Mouse (Mus musculus): ENCODE measurements around the gene Dbndd2. TPM values are rescaled to one million over a fixed set of nuclear protein-coding genes. Genes with fewer than 3 reads are reported as not detected.

The Dbndd2 gene
- polyA plus RNA-seq, 1 experiment from 2014 or later, result 1.9 TPM

DNA sequence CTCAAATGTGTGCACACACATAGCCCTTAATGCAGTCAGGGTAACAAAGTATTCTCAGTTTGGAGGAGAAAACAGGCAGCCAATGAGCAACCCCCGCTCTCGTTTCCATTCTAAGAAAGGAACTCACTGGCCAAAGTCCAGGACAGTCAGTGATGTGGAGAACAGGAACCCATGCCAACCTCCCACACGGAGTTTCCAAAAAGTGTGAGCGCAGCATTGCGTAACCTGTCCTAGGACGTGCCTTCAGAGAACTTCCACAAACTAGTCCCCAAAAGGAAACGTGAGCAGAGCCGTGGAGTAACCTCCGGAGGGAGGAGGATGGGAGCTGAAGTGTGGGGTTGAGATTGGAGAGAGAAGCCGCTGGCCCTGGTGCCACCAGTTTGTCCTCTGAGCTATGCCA, 31.1 kb upstream of the Dbndd2 start:
- Histone ChIP-seq H3K4me2 (no peak overlapping the region), H3K27ac (no peak overlapping the region; the same call in 1 of the 2 replicates), H3K27me3 (0 out of 2 replicates have a peak, but pooled peaks cover 3% of the 10 kb centered on the region), H3K9me3 (replicated peaks) (no peaks in the 10 kb centered on the region), H3K4me3 (replicated peaks) (no peak overlapping the region), H3K9ac (no peak overlapping the region), H3K4me1 (replicated peaks) (peaks cover 24% of the 10 kb centered on the region; the same call in 1 of the 2 replicates), H3K36me3 (no peaks in the 10 kb centered on the region)
- DNase-seq (no peak), ATAC-seq (ENCODE audit: low read depth) (no peak)
- WGBS (ENCODE audit: insufficient replicate concordance), result 48% methylated on average over 10 of the region's 10 CpGs

DNA sequence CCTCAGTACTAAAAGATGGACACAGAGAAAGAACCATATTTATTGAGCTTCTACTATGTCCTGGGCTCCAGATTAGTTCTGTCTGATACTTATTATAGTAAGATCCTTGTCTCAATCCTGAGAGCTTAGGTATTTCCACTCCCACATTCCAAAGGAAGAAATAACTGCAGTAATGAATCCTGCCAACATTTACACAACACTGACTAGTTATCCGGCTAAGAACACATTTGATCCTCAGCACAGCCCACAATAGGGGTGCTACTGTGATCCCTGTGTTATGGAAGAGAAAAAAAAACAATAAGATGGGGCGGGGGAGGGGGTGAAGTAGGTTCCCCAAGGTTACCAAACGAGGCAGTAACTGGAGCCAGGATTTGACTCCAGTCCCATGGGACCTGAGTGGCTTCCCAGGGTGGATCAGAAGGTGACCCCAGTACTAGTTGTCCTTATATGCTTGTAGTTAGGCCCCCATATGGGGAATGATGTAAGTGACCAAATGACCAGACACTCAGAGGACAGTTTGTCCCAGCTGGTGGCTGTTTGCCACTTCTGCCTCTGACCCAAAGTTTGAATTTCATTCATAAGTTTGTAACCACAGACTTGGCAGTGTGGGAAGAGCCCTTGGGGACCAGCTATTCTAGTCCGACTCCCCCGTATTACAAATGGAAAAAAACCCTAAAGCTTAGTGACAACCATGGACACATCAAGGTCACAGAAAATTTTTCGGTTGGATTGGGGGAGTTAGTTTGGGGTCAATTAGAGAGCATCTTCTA, 30.3 kb upstream of the Dbndd2 start:
- H3K4me1 ChIP-seq (replicated peaks), result peaks cover 24% of the 10 kb centered on the region; the same call in 1 of the 2 replicates

DNA sequence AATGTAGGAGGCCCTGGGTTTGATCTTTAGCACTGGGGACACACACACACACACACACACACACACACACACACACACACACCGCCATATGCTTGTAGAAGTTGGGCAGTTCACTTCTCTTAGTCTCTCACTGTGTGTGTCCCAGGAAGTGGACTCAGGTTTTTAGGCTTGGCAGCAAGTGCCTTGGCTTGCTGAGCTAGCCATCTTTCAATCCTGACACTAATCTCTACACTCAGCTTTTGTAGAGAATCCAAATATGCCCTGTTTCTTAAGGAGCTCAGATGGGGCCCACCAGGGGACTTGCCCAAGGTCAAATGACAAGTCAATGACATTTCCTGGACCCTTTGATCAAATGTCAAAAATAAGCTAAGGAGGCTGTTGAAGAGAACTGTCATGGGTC, 29.5 kb upstream of the Dbndd2 start:
- H3K9me3 ChIP-seq (replicated peaks), result no peaks in the 10 kb centered on the region
- H3K4me3 ChIP-seq (replicated peaks), result no peak overlapping the region
- H3K4me1 ChIP-seq (replicated peaks), result peaks cover 24% of the 10 kb centered on the region; the same call in 1 of the 2 replicates
- ATAC-seq (ENCODE audit: low read depth) (no peak), DNase-seq (no peak)
- no peaks in the 10 kb centered on the region for H3K36me3 ChIP-seq
- H3K4me2 ChIP-seq, result peak overlapping the region; percentile 29
- no peak overlapping the region for H3K9ac ChIP-seq
- 55% methylated on average over 1 of the region's 1 CpGs for WGBS (ENCODE audit: insufficient replicate concordance)
- 0 out of 2 replicates have a peak, but pooled peaks cover 3% of the 10 kb centered on the region for H3K27me3 ChIP-seq
- H3K27ac ChIP-seq, result peak overlapping the region; percentile 63

More for the DNA sequence above, 30.3 kb upstream of the Dbndd2 start:
- Histone ChIP-seq H3K4me2 (no peak overlapping the region), H3K4me3 (replicated peaks) (no peak overlapping the region), H3K36me3 (no peaks in the 10 kb centered on the region), H3K9ac (no peak overlapping the region), H3K9me3 (replicated peaks) (no peaks in the 10 kb centered on the region), H3K27ac (no peak overlapping the region), H3K27me3 (0 out of 2 replicates have a peak, but pooled peaks cover 3% of the 10 kb centered on the region)
- WGBS (ENCODE audit: insufficient replicate concordance), result 52% methylated on average over 6 of the region's 6 CpGs
- DNase-seq (no peak), ATAC-seq (ENCODE audit: low read depth) (no peak)

DNA sequence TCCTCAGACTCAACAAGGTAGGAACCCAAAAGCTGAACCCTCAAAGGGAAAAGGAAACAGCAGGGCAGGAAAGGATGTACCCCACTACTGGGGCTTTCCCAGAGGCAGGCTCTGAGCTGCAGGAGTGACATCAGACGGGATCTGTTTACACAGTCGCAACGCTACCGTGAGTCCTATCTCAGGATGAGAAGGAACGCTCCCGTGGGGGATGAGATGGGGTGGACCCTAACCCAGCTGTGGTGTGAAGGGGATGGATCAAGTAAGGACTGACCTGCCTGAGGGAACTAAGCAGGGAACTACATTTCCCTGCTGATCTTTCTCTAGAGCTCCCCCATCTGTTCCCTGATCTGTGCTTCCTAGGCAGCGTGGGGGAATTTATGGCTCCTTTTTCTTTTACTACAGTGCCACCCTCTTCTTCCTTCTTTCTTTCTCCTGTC, 29.0 kb upstream of the Dbndd2 start, which contains the start of gene Sys1:
Sys1 (plus strand) TSS at position 101 of the 437 bp plus-strand sequence.
- DNase-seq (no peak), ATAC-seq (ENCODE audit: low read depth) (no peak)
- WGBS (ENCODE audit: insufficient replicate concordance), result 7% methylated on average over 7 of the region's 7 CpGs
- Histone ChIP-seq H3K4me3 (replicated peaks) (no peak within 1 kb of the TSS), H3K36me3 (no peaks in the 10 kb centered on the region), H3K9ac (no peak within 1 kb of the TSS), H3K4me1 (replicated peaks) (peaks cover 28% of the 10 kb centered on the region), H3K27ac (peak within 1 kb of the TSS; percentile 63), H3K27me3 (0 out of 2 replicates have a peak, but pooled peaks cover 3% of the 10 kb centered on the region), H3K4me2 (peak within 1 kb of the TSS; percentile 29), H3K9me3 (replicated peaks) (no peaks in the 10 kb centered on the region)

GRCm38 (mm10) chr2:164457942-164458341, 28.0 kb upstream of the Dbndd2 start:
- Histone ChIP-seq H3K4me1 (replicated peaks) (peaks cover 39% of the 10 kb centered on the region), H3K27me3 (no peaks in the 10 kb centered on the region), H3K4me2 (no peak overlapping the region), H3K36me3 (0 out of 2 replicates have a peak, but pooled peaks cover under 1% of the 10 kb centered on the region), H3K9ac (no peak overlapping the region), H3K9me3 (replicated peaks) (no peaks in the 10 kb centered on the region), H3K27ac (peak overlapping the region; percentile 63), H3K4me3 (replicated peaks) (no peak overlapping the region)
- DNase-seq (no peak), ATAC-seq (ENCODE audit: low read depth) (no peak)
- WGBS (ENCODE audit: insufficient replicate concordance), result 48% methylated on average over 7 of the region's 7 CpGs

GRCm38 (mm10) chr2:164458535-164458934, 27.4 kb upstream of the Dbndd2 start:
- no peak for ATAC-seq (ENCODE audit: low read depth)
- Histone ChIP-seq H3K4me3 (replicated peaks) (no peak overlapping the region), H3K27ac (peak overlapping the region; percentile 58), H3K4me2 (no peak overlapping the region), H3K9me3 (replicated peaks) (no peaks in the 10 kb centered on the region), H3K27me3 (no peaks in the 10 kb centered on the region), H3K36me3 (peaks cover 6% of the 10 kb centered on the region), H3K4me1 (replicated peaks) (peaks cover 43% of the 10 kb centered on the region), H3K9ac (no peak overlapping the region)
- WGBS (ENCODE audit: insufficient replicate concordance), result 44% methylated on average over 8 of the region's 8 CpGs
- no peak for DNase-seq

- H3K36me3 ChIP-seq, result peaks cover 23% of the 10 kb centered on the region
- peak; percentile 98 for ATAC-seq (ENCODE audit: low read depth)
- under 1% methylated on average over 75 of the region's 79 CpGs for WGBS (ENCODE audit: insufficient replicate concordance)
- peak; percentile 93 for DNase-seq
- peaks cover 42% of the 10 kb centered on the region for H3K4me1 ChIP-seq (replicated peaks)
- no peaks in the 10 kb centered on the region for H3K27me3 ChIP-seq
- H3K4me3 ChIP-seq (replicated peaks), result peak within 1 kb of the TSS; percentile 91
- H3K27ac ChIP-seq, result peak within 1 kb of the TSS; percentile 72
- H3K9ac ChIP-seq, result peak within 1 kb of the TSS; percentile 84
- H3K4me2 ChIP-seq, result peak within 1 kb of the TSS; percentile 91
- no peaks in the 10 kb centered on the region for H3K9me3 ChIP-seq (replicated peaks)
These were observed 25.0 kb upstream of the Dbndd2 start, which contains the start of gene Gm20458 for GRCm38 (mm10) chr2:164460745-164461551. Gene Gm20458, plus strand, starts transcription at chr2:164460967.

- H3K9ac ChIP-seq, result no peak overlapping the region
- peaks cover 26% of the 10 kb centered on the region for H3K36me3 ChIP-seq
- no peaks in the 10 kb centered on the region for H3K9me3 ChIP-seq (replicated peaks)
- H3K4me2 ChIP-seq, result no peak overlapping the region
- H3K4me1 ChIP-seq (replicated peaks), result peaks cover 44% of the 10 kb centered on the region
- H3K27me3 ChIP-seq, result no peaks in the 10 kb centered on the region
- DNase-seq, result no peak
- no peak overlapping the region for H3K4me3 ChIP-seq (replicated peaks)
- H3K27ac ChIP-seq, result no peak overlapping the region
- ATAC-seq (ENCODE audit: low read depth), result no peak
These were observed 20.7 kb upstream of the Dbndd2 start for GRCm38 (mm10) chr2:164465161-164465560.

DNA sequence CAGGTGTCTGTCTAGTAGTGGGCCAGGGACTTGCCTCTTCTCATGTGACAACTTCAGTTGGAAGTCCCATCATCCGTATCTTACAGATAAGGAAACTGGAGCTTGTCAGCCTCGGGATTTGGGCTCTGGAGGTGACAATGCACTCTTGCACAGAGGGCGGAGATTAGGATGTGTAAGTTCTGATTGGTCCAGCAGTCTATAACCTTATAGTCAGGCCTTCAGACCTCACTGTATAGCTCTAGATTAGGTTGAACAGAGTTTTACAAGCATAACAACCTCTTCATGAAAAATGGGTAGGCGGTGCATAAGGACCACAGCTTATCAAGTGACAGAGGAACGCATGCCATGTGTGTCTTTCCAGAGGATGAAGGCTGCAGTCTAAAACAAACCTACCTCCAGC, 19.1 kb upstream of the Dbndd2 start:
- Histone ChIP-seq H3K36me3 (peaks cover 26% of the 10 kb centered on the region), H3K4me3 (replicated peaks) (no peak overlapping the region), H3K4me2 (no peak overlapping the region), H3K27me3 (no peaks in the 10 kb centered on the region), H3K4me1 (replicated peaks) (peaks cover 41% of the 10 kb centered on the region), H3K9me3 (replicated peaks) (no peaks in the 10 kb centered on the region), H3K27ac (no peak overlapping the region), H3K9ac (no peak overlapping the region)
- no peak for DNase-seq
- 52% methylated on average over 5 of the region's 5 CpGs for WGBS (ENCODE audit: insufficient replicate concordance)
- peak; percentile 76 for ATAC-seq (ENCODE audit: low read depth)

DNA sequence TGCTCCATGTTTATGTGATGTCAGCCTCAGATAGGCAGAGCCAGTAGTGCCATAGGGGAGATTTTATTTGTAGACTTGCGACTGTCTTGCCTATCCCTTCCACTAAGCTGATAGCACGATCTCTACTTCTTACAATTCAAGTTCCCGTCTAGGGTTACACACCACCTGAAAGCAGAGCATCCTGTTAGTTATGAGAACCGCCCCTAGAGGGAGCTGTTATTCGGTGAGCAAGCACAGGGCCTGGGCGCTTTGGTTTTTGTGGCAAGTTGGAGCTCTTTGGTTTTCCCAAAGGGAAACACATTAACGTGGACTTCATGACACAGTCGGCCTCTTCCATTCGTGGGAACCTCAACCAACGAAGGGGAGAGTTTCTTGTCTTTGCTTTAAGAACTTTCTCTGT, 15.7 kb upstream of the Dbndd2 start:
- 19% methylated on average over 10 of the region's 10 CpGs for WGBS (ENCODE audit: insufficient replicate concordance)
- H3K27me3 ChIP-seq, result no peaks in the 10 kb centered on the region
- ATAC-seq (ENCODE audit: low read depth) (no peak), DNase-seq (no peak)
- no peaks in the 10 kb centered on the region for H3K9me3 ChIP-seq (replicated peaks)
- peaks cover 3% of the 10 kb centered on the region; the same call in 1 of the 2 replicates for H3K36me3 ChIP-seq
- H3K4me3 ChIP-seq (replicated peaks), result no peak overlapping the region
- H3K9ac ChIP-seq, result no peak overlapping the region
- H3K4me1 ChIP-seq (replicated peaks), result peaks cover 19% of the 10 kb centered on the region
- no peak overlapping the region for H3K4me2 ChIP-seq
- H3K27ac ChIP-seq, result no peak overlapping the region

DNA sequence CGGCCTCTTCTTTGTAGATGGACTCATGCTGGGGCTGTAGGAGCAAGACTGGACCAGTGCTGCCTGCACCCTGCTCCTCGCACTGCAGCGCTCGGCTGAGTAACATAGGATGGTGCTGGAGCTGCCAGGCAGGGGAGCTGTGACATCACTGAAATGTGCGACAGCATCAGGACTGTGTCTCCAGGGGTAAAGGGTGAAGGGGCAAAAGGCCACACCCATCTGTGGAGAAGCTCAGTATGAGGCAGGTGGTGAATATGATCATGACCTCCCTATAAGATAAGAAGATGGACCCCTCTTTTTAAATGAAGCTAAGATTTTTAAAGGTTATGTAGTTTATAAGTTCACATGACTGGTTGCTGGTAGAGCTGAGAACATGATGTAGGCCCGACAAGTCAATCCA, 12.3 kb upstream of the Dbndd2 start, which contains the start of gene Trp53tg5:
Trp53tg5 (minus strand) TSS at position 101 of the 400 bp plus-strand sequence.
- H3K4me1 ChIP-seq (replicated peaks), result no peaks in the 10 kb centered on the region
- ATAC-seq (ENCODE audit: low read depth) (no peak), DNase-seq (no peak)
- no peaks in the 10 kb centered on the region for H3K9me3 ChIP-seq (replicated peaks)
- H3K9ac ChIP-seq, result no peak within 1 kb of the TSS
- no peak within 1 kb of the TSS for H3K4me3 ChIP-seq (replicated peaks)
- 74% methylated on average over 6 of the region's 6 CpGs for whole genome bisulfite sequencing (ENCODE audit: insufficient replicate concordance)
- H3K27me3 ChIP-seq, result no peaks in the 10 kb centered on the region
- H3K36me3 ChIP-seq, result no peaks in the 10 kb centered on the region
- no peak within 1 kb of the TSS for H3K4me2 ChIP-seq
- H3K27ac ChIP-seq, result no peak within 1 kb of the TSS
